10 mouse cellular contexts compared by ENCODE assay signal in genomic region chr11:94915675-94916403, GRCm38 (mm10). TPM values are rescaled to one million over a fixed set of nuclear protein-coding genes. Genes with fewer than 3 reads are reported as not detected.
DNase-seq lines count a peak whose midpoint lies in the region; ATAC-seq and TF ChIP-seq lines count a peak whose summit lies in the region.
"Had no signal": no experiment of that assay in that cellular context is flagged by ENCODE, and none has a peak within 500 bp of the region (broad histone marks: within the 10 kb centered on the region; RNA-seq: fewer than 3 reads in every experiment).

No protein-coding gene starts in this region.

- H3K4me1 ChIP-seq in midbrain, embryonic 13.5 days (replicated peaks), result peaks cover 10% of the 10 kb centered on the region
- H3K4me1 ChIP-seq in midbrain, postnatal 0 days (ENCODE audit: insufficient read depth, low read length), result no peaks in the 10 kb centered on the region
- H3K4me1 ChIP-seq in embryonic facial prominence, embryonic 14.5 days (ENCODE audit: control insufficient read depth, insufficient read depth, low read length), result peaks cover 33% of the 10 kb centered on the region
- H3K4me1 ChIP-seq in heart, postnatal 0 days (ENCODE audit: control insufficient read depth, insufficient read depth), result peaks cover 10% of the 10 kb centered on the region
- peaks cover 7% of the 10 kb centered on the region for H3K4me1 ChIP-seq in forebrain, embryonic 14.5 days (ENCODE audit: control insufficient read depth, insufficient read depth, low read length)

- 0 out of 2 replicates have a peak, but pooled peaks have one; percentile 30 for ATAC-seq in midbrain, embryonic 13.5 days
- no peak for ATAC-seq in midbrain, postnatal 0 days (ENCODE audit: low FRiP score)
- peak; percentile 30; the same call in 1 of the 2 replicates for ATAC-seq in embryonic facial prominence, embryonic 14.5 days (ENCODE audit: low read depth)
- ATAC-seq in heart, postnatal 0 days (ENCODE audit: insufficient read depth, low read depth), result peak; percentile 62; the same call in 1 of the 2 replicates
- ATAC-seq in inflammation-experienced regulatory T-cells, adult 6 months, result no peak
- ATAC-seq in forebrain, embryonic 14.5 days, result no peak

- no peak for TF ChIP-seq CTCF in midbrain, postnatal 0 days (IDR thresholded peaks at IDR 0.05)
- TF ChIP-seq CTCF in heart, postnatal 0 days (IDR thresholded peaks at IDR 0.05; ENCODE audit: low read depth), result no peak

- H3K27me3 ChIP-seq in midbrain, embryonic 13.5 days, result no peaks in the 10 kb centered on the region
- H3K27me3 ChIP-seq in midbrain, postnatal 0 days (ENCODE audit: insufficient read depth, low read length), result no peaks in the 10 kb centered on the region
- no peaks in the 10 kb centered on the region for H3K27me3 ChIP-seq in embryonic facial prominence, embryonic 14.5 days (replicated peaks; ENCODE audit: control insufficient read depth, insufficient read depth, low read length)
- no peaks in the 10 kb centered on the region for H3K27me3 ChIP-seq in heart, postnatal 0 days (ENCODE audit: control insufficient read depth, insufficient read depth, low read length)
- H3K27me3 ChIP-seq in forebrain, embryonic 14.5 days (replicated peaks; ENCODE audit: control insufficient read depth, insufficient read depth, low read length), result no peaks in the 10 kb centered on the region

- no peak for TF ChIP-seq EP300 in heart, postnatal 0 days (IDR thresholded peaks at IDR 0.05; ENCODE audit: low read depth)

- H3K9me3 ChIP-seq in midbrain, embryonic 13.5 days, result no peaks in the 10 kb centered on the region
- H3K9me3 ChIP-seq in midbrain, postnatal 0 days (ENCODE audit: low read length), result no peaks in the 10 kb centered on the region
- no peaks in the 10 kb centered on the region for H3K9me3 ChIP-seq in embryonic facial prominence, embryonic 14.5 days (ENCODE audit: control insufficient read depth, low read length)
- H3K9me3 ChIP-seq in heart, postnatal 0 days (replicated peaks; ENCODE audit: control insufficient read depth, low read length), result no peaks in the 10 kb centered on the region
- no peaks in the 10 kb centered on the region for H3K9me3 ChIP-seq in forebrain, embryonic 14.5 days (replicated peaks; ENCODE audit: control insufficient read depth, low read length)

- H3K27ac ChIP-seq in midbrain, embryonic 13.5 days, result no peak overlapping the region
- no peak overlapping the region for H3K27ac ChIP-seq in midbrain, postnatal 0 days (ENCODE audit: low read depth, low read length)
- H3K27ac ChIP-seq in embryonic facial prominence, embryonic 14.5 days (replicated peaks; ENCODE audit: low read depth, low read length), result peak overlapping the region; percentile 62
- H3K27ac ChIP-seq in heart, postnatal 0 days (ENCODE audit: low read depth), result peak overlapping the region; percentile 47
- no peak overlapping the region for H3K27ac ChIP-seq in forebrain, embryonic 14.5 days (ENCODE audit: low read depth, low read length)
- H3K27ac ChIP-seq: macrophage had no signal

- H3K4me3 ChIP-seq in midbrain, embryonic 13.5 days (replicated peaks), result no peak overlapping the region
- H3K4me3 ChIP-seq in midbrain, postnatal 0 days (ENCODE audit: low read depth, low read length), result no peak overlapping the region
- H3K4me3 ChIP-seq in embryonic facial prominence, embryonic 14.5 days (ENCODE audit: low read depth, low read length), result no peak overlapping the region
- no peak overlapping the region for H3K4me3 ChIP-seq in heart, postnatal 0 days (ENCODE audit: low read depth, low read length)
- no peak overlapping the region for H3K4me3 ChIP-seq in forebrain, embryonic 14.5 days (ENCODE audit: low read depth, low read length)

- 0 out of 2 replicates have a peak overlapping the region, but pooled peaks have one; percentile 10 for H3K9ac ChIP-seq in midbrain, embryonic 13.5 days (replicated peaks)
- no peak overlapping the region for H3K9ac ChIP-seq in midbrain, postnatal 0 days (replicated peaks; ENCODE audit: low read length, poor library complexity, severe bottlenecking)
- peak overlapping the region; percentile 30; the same call in 1 of the 2 replicates for H3K9ac ChIP-seq in embryonic facial prominence, embryonic 14.5 days (ENCODE audit: low read depth, low read length)
- H3K9ac ChIP-seq in heart, postnatal 0 days (replicated peaks; ENCODE audit: low read depth, low read length), result no peak overlapping the region
- H3K9ac ChIP-seq in forebrain, embryonic 14.5 days (ENCODE audit: low read length), result no peak overlapping the region

- no peaks in the 10 kb centered on the region for H3K36me3 ChIP-seq in midbrain, embryonic 13.5 days
- no peaks in the 10 kb centered on the region for H3K36me3 ChIP-seq in midbrain, postnatal 0 days (ENCODE audit: insufficient read depth, low read length)
- H3K36me3 ChIP-seq in embryonic facial prominence, embryonic 14.5 days (ENCODE audit: control insufficient read depth, insufficient read depth, low read length), result no peaks in the 10 kb centered on the region
- no peaks in the 10 kb centered on the region for H3K36me3 ChIP-seq in heart, postnatal 0 days (replicated peaks; ENCODE audit: control insufficient read depth, insufficient read depth, low read length)
- H3K36me3 ChIP-seq in forebrain, embryonic 14.5 days (ENCODE audit: control insufficient read depth, insufficient read depth, low read length), result no peaks in the 10 kb centered on the region

- no peak for DNase-seq in midbrain, postnatal 0 days (ENCODE audit: low spot score)
- DNase-seq in embryonic facial prominence, embryonic 14.5 days (ENCODE audit: low spot score), result peak; percentile 62
- DNase-seq in heart, postnatal 0 days (ENCODE audit: low spot score), result peak; percentile 30
- DNase-seq in lung, postnatal 4 days, result peak; percentile 77 to 90
- DNase-seq in frontal cortex, postnatal 25 days (ENCODE audit: low spot score in 2 of 2), result no peak
- no peak for DNase-seq in forebrain, embryonic 14.5 days (ENCODE audit: low spot score)

- WGBS in midbrain, embryonic 13.5 days, result 29% methylated on average over 11 of the region's 16 CpGs
- WGBS in midbrain, postnatal 0 days, result 23% methylated on average over 13 of the region's 16 CpGs
- WGBS in embryonic facial prominence, embryonic 14.5 days, result 22% methylated on average over 9 of the region's 16 CpGs
- 8% methylated on average over 12 of the region's 16 CpGs for WGBS in heart, postnatal 0 days
- WGBS in forebrain, embryonic 14.5 days, result 21% methylated on average over 12 of the region's 16 CpGs

- no peak overlapping the region for H3K4me2 ChIP-seq in midbrain, embryonic 13.5 days (replicated peaks)
- H3K4me2 ChIP-seq in midbrain, postnatal 0 days (ENCODE audit: low read depth, low read length, poor library complexity, severe bottlenecking), result no peak overlapping the region
- H3K4me2 ChIP-seq in embryonic facial prominence, embryonic 14.5 days (ENCODE audit: low read depth, low read length), result no peak overlapping the region
- peak overlapping the region; percentile 38 for H3K4me2 ChIP-seq in heart, postnatal 0 days (ENCODE audit: low read depth, low read length)
- H3K4me2 ChIP-seq in forebrain, embryonic 14.5 days (ENCODE audit: low read length), result no peak overlapping the region

RNA-seq across cellular contexts. Expression of gene Col1a1, which starts 20.2 kb away (rescaled TPM):
- 51.5 and 68.9 TPM in 2 replicates for polyA plus RNA-seq in midbrain, embryonic 13.5 days (2015; fragmentation: Nextera tagmentation; extraction: Ambion mirVana)
- 44.7 and 50.3 TPM in 2 replicates for total RNA-seq in midbrain, postnatal 0 days (2014; rRNA removed)
- polyA plus RNA-seq in midbrain, postnatal 0 days (2015; fragmentation: Nextera tagmentation; extraction: Ambion mirVana), result 65.4 and 67.5 TPM in 2 replicates
- 3,653 and 4,731 TPM in 2 replicates for polyA plus RNA-seq in embryonic facial prominence, embryonic 14.5 days (2014; fragmentation: Nextera tagmentation; extraction: Ambion mirVana)
- 263 and 322 TPM in 2 replicates for total RNA-seq in heart, postnatal 0 days (2014; rRNA removed; ENCODE audit: low replicate concordance)
- polyA plus RNA-seq in heart, postnatal 0 days (2015; fragmentation: Nextera tagmentation; extraction: Ambion mirVana), result 334 and 345 TPM in 2 replicates
- under 1 TPM; 0.13 to 0.62 (median 0.15) TPM for polyA plus RNA-seq in inflammation-experienced regulatory T-cells, adult 6 months (2017; shearing (Covaris generic))
- 20.6 and 41.7 TPM in 2 replicates for polyA plus RNA-seq in forebrain, embryonic 14.5 days (2014; fragmentation: Nextera tagmentation; extraction: Ambion mirVana)

RNA-seq across cellular contexts. Expression of gene Hils1, which starts 51.6 kb away (rescaled TPM):
- polyA plus RNA-seq in midbrain, embryonic 13.5 days (2015; fragmentation: Nextera tagmentation; extraction: Ambion mirVana), result not detected in 2 replicates
- not detected in 2 replicates for total RNA-seq in midbrain, postnatal 0 days (2014; rRNA removed)
- not detected in 2 replicates for polyA plus RNA-seq in midbrain, postnatal 0 days (2015; fragmentation: Nextera tagmentation; extraction: Ambion mirVana)
- 0.25 and 0.61 TPM in 2 replicates for polyA plus RNA-seq in embryonic facial prominence, embryonic 14.5 days (2014; fragmentation: Nextera tagmentation; extraction: Ambion mirVana)
- total RNA-seq in heart, postnatal 0 days (2014; rRNA removed; ENCODE audit: low replicate concordance), result not detected in 2 replicates
- 0.27 TPM in 1 of 2 replicates, not detected in the other for polyA plus RNA-seq in heart, postnatal 0 days (2015; fragmentation: Nextera tagmentation; extraction: Ambion mirVana)
- not detected for polyA plus RNA-seq in inflammation-experienced regulatory T-cells, adult 6 months (2017; shearing (Covaris generic))
- not detected in 2 replicates for polyA plus RNA-seq in forebrain, embryonic 14.5 days (2014; fragmentation: Nextera tagmentation; extraction: Ambion mirVana)
- total RNA-seq: adrenal gland, adult 18-20 months had no signal
- polyA plus RNA-seq: macrophage had no signal

Comparison
In these comparisons a context has a peak if more than half of its experiments do, and no peak if none do; other contexts are left out.
1. ATAC-seq: peak in midbrain, embryonic 13.5 days (single experiment), embryonic facial prominence, embryonic 14.5 days (single experiment) and heart, postnatal 0 days (single experiment); none in midbrain, postnatal 0 days (single experiment), inflammation-experienced regulatory T-cells, adult 6 months (single experiment) and forebrain, embryonic 14.5 days (single experiment).
2. H3K9ac ChIP-seq: peak in midbrain, embryonic 13.5 days (single experiment) and embryonic facial prominence, embryonic 14.5 days (single experiment); none in midbrain, postnatal 0 days (single experiment), heart, postnatal 0 days (single experiment) and forebrain, embryonic 14.5 days (single experiment).
3. H3K27ac ChIP-seq: peak in embryonic facial prominence, embryonic 14.5 days (single experiment) and heart, postnatal 0 days (single experiment); none in midbrain, embryonic 13.5 days (single experiment), midbrain, postnatal 0 days (single experiment) and forebrain, embryonic 14.5 days (single experiment).
4. DNase-seq: peak in embryonic facial prominence, embryonic 14.5 days (single experiment), heart, postnatal 0 days (single experiment) and lung, postnatal 4 days (2 of 2); none in midbrain, postnatal 0 days (single experiment), frontal cortex, postnatal 25 days (0 of 2) and forebrain, embryonic 14.5 days (single experiment).
5. RNA of gene Col1a1, which starts 20.2 kb away (polyA plus RNA-seq): 3,653 to 4,731 TPM in embryonic facial prominence, embryonic 14.5 days; 334 to 345 TPM in heart, postnatal 0 days, 51.5 to 68.9 TPM in midbrain, embryonic 13.5 days, 65.4 to 67.5 TPM in midbrain, postnatal 0 days, 20.6 to 41.7 TPM in forebrain, embryonic 14.5 days and 0.13 to 0.62 TPM in inflammation-experienced regulatory T-cells, adult 6 months; every median in the first group is over 10 times any median in the second.